Mouse (Mus musculus): ENCODE data around the gene Ireb2. TPM values are rescaled to one million over a fixed set of nuclear protein-coding genes. Genes with fewer than 3 reads are reported as not detected.
"Not testable (repeated sequence)": the region's sequence is repeated elsewhere in the genome, so short reads cannot be mapped to it uniquely, and the experiment has no call there.

The Ireb2 gene
- total RNA-seq, 4 experiments from 2014 or later = 45.5 to 53.2 (median 51.0) TPM

DNA sequence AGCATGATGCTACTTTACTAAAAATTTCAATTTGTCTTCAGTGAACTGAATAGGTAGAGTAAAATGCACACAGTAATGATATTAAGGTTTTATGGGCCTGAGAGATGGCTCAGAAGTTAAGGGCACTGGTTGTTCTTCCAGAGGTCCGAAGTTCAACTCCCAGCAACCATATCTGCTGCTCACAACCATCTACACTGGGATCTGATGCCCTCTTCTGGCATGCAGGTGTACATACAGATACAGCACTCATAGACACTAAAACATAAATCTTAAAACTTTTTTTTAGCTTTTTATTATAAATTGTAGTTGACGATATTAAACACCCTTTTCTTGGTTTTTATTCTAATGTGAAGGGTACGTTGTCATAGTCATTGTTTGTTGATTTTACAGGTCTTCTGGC, 33.5 kb downstream of the Ireb2 start:
- DNase-seq (ENCODE audit: low spot score in 2 of 2) = no peak

DNA sequence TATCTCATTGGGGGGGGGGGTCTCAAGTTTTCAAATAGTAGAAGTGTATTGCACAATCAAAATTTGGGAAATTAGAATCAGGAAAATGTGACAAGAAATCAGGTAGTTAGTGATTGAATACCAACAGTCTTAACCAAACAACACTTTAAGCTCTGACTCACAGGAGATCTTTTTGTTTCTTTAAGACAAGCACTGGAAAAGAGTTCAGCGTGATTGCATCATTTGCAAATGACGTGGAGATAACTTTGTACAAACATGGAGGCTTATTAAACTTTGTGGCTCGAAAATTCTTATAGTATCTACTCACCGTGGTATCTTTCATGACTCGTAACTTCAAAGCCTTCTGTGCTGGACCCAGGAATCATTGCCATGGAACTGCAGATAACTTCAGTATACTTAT, 45.9 kb downstream of the Ireb2 start:
- DNase-seq (ENCODE audit: low spot score in 2 of 2) = no peak

GRCm38 (mm10) chr9:54915576-54915975, 52.0 kb downstream of the Ireb2 start:
- DNase-seq (ENCODE audit: low spot score in 2 of 2) = no peak

- no peak for DNase-seq (ENCODE audit: low spot score in 2 of 2)
These were observed 52.8 kb downstream of the Ireb2 start for GRCm38 (mm10) chr9:54916401-54916800.

GRCm38 (mm10) chr9:54917010-54917677, 53.6 kb downstream of the Ireb2 start, which contains the start of gene Hykk:
TSS of gene Hykk (plus strand) at chr9:54917283.
- DNase-seq (ENCODE audit: low spot score in 2 of 2) = peak; percentile 86 to 94

- no peak for DNase-seq (ENCODE audit: low spot score in 2 of 2)
These were observed 54.6 kb downstream of the Ireb2 start for GRCm38 (mm10) chr9:54918191-54918590.

DNA sequence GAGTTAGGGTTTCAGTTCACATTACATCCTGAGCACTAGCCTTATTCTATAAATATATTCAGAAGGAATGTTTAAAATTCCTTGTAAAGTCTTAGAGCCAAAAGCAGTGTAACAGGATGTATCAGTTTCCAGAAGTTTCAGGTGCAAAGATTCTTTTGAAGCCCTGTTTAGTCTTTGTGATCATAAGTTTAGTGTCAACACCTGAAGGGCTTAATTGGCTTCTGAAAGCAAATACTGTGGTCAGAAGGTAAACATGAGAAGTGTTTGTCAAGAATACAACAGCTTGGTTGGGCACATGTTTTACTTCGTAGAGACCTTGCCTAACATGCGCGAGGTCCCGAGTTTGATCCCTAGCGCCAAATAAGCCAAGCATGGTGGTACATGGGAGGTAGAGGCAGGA, 55.2 kb downstream of the Ireb2 start:
- no peak for DNase-seq (ENCODE audit: low spot score in 2 of 2)

DNA sequence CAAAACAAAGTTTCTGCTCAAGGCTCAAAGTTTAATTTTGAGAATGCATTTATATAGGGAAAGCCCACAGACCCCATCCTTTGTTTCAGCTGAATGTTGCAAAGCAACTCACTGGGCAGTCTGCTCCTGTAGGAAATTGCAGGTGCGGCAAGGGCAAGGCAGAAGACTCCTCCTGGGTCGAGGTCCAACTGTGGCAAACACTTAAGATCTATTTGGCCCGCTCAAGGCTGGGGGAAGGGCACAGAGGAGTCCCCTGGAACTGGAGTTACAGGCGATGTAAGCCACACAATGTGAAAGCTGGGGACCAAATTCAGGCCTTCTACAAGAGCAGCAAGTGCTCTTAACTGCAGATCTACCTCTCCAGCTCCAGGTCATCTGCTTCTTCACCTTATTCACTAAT, 56.4 kb downstream of the Ireb2 start:
- DNase-seq (ENCODE audit: low spot score in 2 of 2) = no peak

- no peak for DNase-seq (ENCODE audit: low spot score in 2 of 2)
These were observed 67.2 kb downstream of the Ireb2 start for GRCm38 (mm10) chr9:54930741-54931140.

GRCm38 (mm10) chr9:54931765-54932164, 68.2 kb downstream of the Ireb2 start:
- no peak for DNase-seq (ENCODE audit: low spot score in 2 of 2)

- DNase-seq (ENCODE audit: low spot score in 2 of 2) = no peak
These were observed 68.8 kb downstream of the Ireb2 start for GRCm38 (mm10) chr9:54932379-54932778.

- DNase-seq (ENCODE audit: low spot score in 2 of 2) = no peak
These were observed 78.5 kb downstream of the Ireb2 start for GRCm38 (mm10) chr9:54942071-54942470.

DNA sequence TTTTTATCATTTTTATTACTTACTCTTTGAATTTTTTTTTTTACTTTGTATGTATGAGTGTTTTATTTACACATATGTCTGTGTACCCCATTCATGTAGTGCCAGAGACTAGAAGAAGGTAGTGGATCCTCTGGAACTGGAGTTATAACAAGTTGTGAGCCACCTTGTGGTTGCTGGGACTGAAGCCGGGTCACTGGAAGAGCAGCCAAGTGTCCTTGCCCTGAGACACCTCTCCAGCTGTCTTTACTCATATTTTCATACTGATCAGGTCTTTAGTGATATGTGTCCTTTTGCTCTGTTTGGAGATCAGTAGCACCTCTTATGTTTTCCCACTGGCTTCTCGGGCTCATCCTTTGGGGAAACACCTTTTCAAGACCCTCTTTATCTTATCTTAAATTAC, 80.9 kb downstream of the Ireb2 start:
- no peak for DNase-seq (ENCODE audit: low spot score in 2 of 2)

GRCm38 (mm10) chr9:54946256-54946655, 82.7 kb downstream of the Ireb2 start:
- DNase-seq (ENCODE audit: low spot score in 2 of 2) = peak; percentile 19 to 29

- DNase-seq (ENCODE audit: low spot score in 2 of 2) = no peak
These were observed 85.9 kb downstream of the Ireb2 start for GRCm38 (mm10) chr9:54949465-54949864.

DNA sequence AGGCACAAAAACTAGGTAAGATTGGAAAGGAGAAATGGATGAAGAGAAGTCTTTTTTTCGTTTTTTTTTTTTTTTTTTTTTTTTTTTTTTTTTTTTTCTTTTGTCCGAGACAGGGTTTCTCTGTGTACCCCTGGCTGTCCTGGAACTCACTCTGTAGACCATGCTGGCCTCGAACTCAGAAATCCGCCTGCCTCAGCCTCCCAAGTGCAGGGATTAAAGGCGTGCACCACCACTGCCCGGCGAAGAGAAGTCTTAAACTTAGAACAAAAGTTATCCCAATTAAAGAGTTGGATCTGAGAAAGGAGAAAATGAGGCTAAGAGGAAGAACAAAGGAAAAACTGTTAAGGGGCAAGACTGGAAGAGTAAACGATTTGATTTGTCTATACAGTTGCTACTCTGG, 86.6 kb downstream of the Ireb2 start:
- DNase-seq (ENCODE audit: low spot score in 2 of 2) = not testable (repeated sequence)

DNA sequence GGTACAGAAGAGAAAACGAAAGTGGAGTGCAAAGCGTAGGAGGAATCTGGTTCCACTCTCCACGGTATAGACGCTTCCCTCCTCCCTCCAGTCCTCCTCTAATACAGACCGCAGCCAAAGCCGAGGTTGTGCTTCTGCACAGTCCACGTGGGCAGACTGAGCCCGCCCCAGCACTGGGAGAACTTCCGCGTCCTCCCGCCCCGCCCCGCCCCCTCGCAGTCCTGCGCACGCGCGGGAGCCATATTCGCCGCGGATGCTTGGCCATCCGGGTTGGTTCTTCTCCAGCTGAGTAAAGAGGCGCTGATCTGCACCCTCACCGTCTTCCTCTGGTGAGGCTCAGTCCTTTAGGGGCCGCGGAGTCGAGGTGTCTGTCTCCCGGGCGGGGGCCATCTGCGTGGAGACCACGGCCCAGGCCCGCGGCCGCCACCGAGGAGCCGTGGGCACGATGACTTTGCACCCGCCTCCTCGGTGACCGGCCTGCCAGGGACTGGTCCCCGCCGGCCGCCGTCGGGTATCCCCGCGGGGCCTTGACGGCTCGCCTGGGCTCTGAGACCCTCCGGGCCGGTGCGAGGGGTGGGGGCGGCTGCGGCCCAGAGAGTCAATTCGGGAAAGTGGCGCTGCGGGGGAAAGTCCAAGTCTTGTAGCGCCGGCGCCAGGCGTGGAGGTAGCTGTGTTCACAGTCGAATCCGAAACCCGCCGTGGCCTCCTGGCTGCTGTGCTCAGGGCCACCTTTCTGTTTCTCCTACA, 87.2 kb downstream of the Ireb2 start, which contains the start of the genes Psma4 and AY074887:
Psma4 (plus strand) TSS at position 216 of the 747 bp plus-strand sequence.
AY074887 (minus strand) TSS at position 424 of the 747 bp plus-strand sequence.
- DNase-seq (ENCODE audit: low spot score in 2 of 2) = peak; percentile 77 to 80

DNA sequence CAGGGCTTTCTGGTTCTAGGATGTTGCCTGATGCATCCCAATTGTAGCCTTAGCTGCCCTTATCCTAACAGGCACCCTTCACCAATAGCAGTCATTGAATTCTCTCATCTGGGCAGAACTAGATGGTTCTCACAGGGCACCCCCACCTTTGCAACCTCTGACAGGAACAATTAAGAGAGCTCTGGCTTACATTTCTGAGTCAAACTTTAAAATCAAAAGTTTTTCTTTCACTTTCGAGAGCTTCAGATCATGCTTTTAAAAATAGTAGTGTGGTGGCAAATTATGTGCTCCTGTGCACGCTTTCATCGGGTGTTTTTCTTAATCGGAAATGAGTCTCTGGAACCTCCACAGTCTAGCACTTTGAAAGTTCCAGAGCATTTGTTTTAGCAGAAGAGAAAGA, 97.5 kb downstream of the Ireb2 start:
- DNase-seq (ENCODE audit: low spot score in 2 of 2) = no peak
